Mouse (Mus musculus): Measurements from ENCODE around the gene B4galt5. TPM values are rescaled to one million over a fixed set of nuclear protein-coding genes. Genes with fewer than 3 reads are reported as not detected.

Gene B4galt5
- polyA plus RNA-seq, 1 experiment = 30.5 TPM

- H3K27ac ChIP-seq (ENCODE audit: insufficient read depth, low read length) = 0 out of 2 replicates have a peak overlapping the region, but pooled peaks have one; percentile 30
- peaks cover 5% of the 10 kb centered on the region for H3K4me1 ChIP-seq (ENCODE audit: control insufficient read depth, insufficient read depth, low read length)
- no peak overlapping the region for H3K9ac ChIP-seq (ENCODE audit: low read depth, poor library complexity, severe bottlenecking)
- no peaks in the 10 kb centered on the region for H3K27me3 ChIP-seq (ENCODE audit: control insufficient read depth, insufficient read depth, low read length, poor library complexity, severe bottlenecking)
- TF ChIP-seq POLR2A (IDR thresholded peaks at IDR 0.05; ENCODE audit: insufficient read depth, low read length) (no peak), EP300 (IDR thresholded peaks at IDR 0.05; ENCODE audit: insufficient read depth, low read depth, low read length) (no peak), CTCF (IDR thresholded peaks at IDR 0.05; ENCODE audit: low read depth, low read length) (no peak)
- H3K4me3 ChIP-seq (ENCODE audit: low read depth, low read length) = no peak overlapping the region
- no peaks in the 10 kb centered on the region for H3K9me3 ChIP-seq (replicated peaks; ENCODE audit: control insufficient read depth, insufficient read depth, low read length, poor library complexity, severe bottlenecking)
- no peaks in the 10 kb centered on the region for H3K36me3 ChIP-seq (ENCODE audit: control insufficient read depth, insufficient read depth, low read length, poor library complexity, severe bottlenecking)
Observed at GRCm38 (mm10) chr2:167343369-167344140, 5.4 kb downstream of the B4galt5 start.

- Histone ChIP-seq H3K4me1 (ENCODE audit: control insufficient read depth, insufficient read depth, low read length) (peaks cover 5% of the 10 kb centered on the region), H3K9me3 (replicated peaks; ENCODE audit: control insufficient read depth, insufficient read depth, low read length, poor library complexity, severe bottlenecking) (no peaks in the 10 kb centered on the region), H3K27ac (ENCODE audit: insufficient read depth, low read length) (0 out of 2 replicates have a peak overlapping the region, but pooled peaks have one; percentile 30), H3K9ac (ENCODE audit: low read depth, poor library complexity, severe bottlenecking) (no peak overlapping the region), H3K27me3 (ENCODE audit: control insufficient read depth, insufficient read depth, low read length, poor library complexity, severe bottlenecking) (no peaks in the 10 kb centered on the region), H3K4me3 (ENCODE audit: low read depth, low read length) (no peak overlapping the region), H3K36me3 (ENCODE audit: control insufficient read depth, insufficient read depth, low read length, poor library complexity, severe bottlenecking) (no peaks in the 10 kb centered on the region)
- no peak for TF ChIP-seq EP300 (IDR thresholded peaks at IDR 0.05; ENCODE audit: insufficient read depth, low read depth, low read length)
- TF ChIP-seq CTCF (IDR thresholded peaks at IDR 0.05; ENCODE audit: low read depth, low read length) = no peak
- no peak for TF ChIP-seq POLR2A (IDR thresholded peaks at IDR 0.05; ENCODE audit: insufficient read depth, low read length)
Observed at GRCm38 (mm10) chr2:167342876-167343275, 6.1 kb downstream of the B4galt5 start.

GRCm38 (mm10) chr2:167337580-167337979, 11.4 kb downstream of the B4galt5 start:
- TF ChIP-seq CTCF (IDR thresholded peaks at IDR 0.05; ENCODE audit: low read depth, low read length) = no peak
- no peak for TF ChIP-seq EP300 (IDR thresholded peaks at IDR 0.05; ENCODE audit: insufficient read depth, low read depth, low read length)
- Histone ChIP-seq H3K9me3 (replicated peaks; ENCODE audit: control insufficient read depth, insufficient read depth, low read length, poor library complexity, severe bottlenecking) (no peaks in the 10 kb centered on the region), H3K27me3 (ENCODE audit: control insufficient read depth, insufficient read depth, low read length, poor library complexity, severe bottlenecking) (no peaks in the 10 kb centered on the region), H3K27ac (ENCODE audit: insufficient read depth, low read length) (no peak overlapping the region), H3K36me3 (ENCODE audit: control insufficient read depth, insufficient read depth, low read length, poor library complexity, severe bottlenecking) (no peaks in the 10 kb centered on the region), H3K4me3 (ENCODE audit: low read depth, low read length) (no peak overlapping the region), H3K4me1 (ENCODE audit: control insufficient read depth, insufficient read depth, low read length) (no peaks in the 10 kb centered on the region), H3K9ac (ENCODE audit: low read depth, poor library complexity, severe bottlenecking) (no peak overlapping the region)

GRCm38 (mm10) chr2:167337214-167337512, 11.8 kb downstream of the B4galt5 start:
- no peaks in the 10 kb centered on the region for H3K36me3 ChIP-seq (ENCODE audit: control insufficient read depth, insufficient read depth, low read length, poor library complexity, severe bottlenecking)
- no peak overlapping the region for H3K4me3 ChIP-seq (ENCODE audit: low read depth, low read length)
- no peaks in the 10 kb centered on the region for H3K27me3 ChIP-seq (ENCODE audit: control insufficient read depth, insufficient read depth, low read length, poor library complexity, severe bottlenecking)
- H3K9me3 ChIP-seq (replicated peaks; ENCODE audit: control insufficient read depth, insufficient read depth, low read length, poor library complexity, severe bottlenecking) = no peaks in the 10 kb centered on the region
- no peak overlapping the region for H3K9ac ChIP-seq (ENCODE audit: low read depth, poor library complexity, severe bottlenecking)
- H3K27ac ChIP-seq (ENCODE audit: insufficient read depth, low read length) = no peak overlapping the region
- no peaks in the 10 kb centered on the region for H3K4me1 ChIP-seq (ENCODE audit: control insufficient read depth, insufficient read depth, low read length)
- TF ChIP-seq POLR2A (IDR thresholded peaks at IDR 0.05; ENCODE audit: insufficient read depth, low read length) (no peak), EP300 (IDR thresholded peaks at IDR 0.05; ENCODE audit: insufficient read depth, low read depth, low read length) (no peak), CTCF (IDR thresholded peaks at IDR 0.05; ENCODE audit: low read depth, low read length) (no peak)

- Histone ChIP-seq H3K36me3 (ENCODE audit: control insufficient read depth, insufficient read depth, low read length, poor library complexity, severe bottlenecking) (no peaks in the 10 kb centered on the region), H3K9me3 (replicated peaks; ENCODE audit: control insufficient read depth, insufficient read depth, low read length, poor library complexity, severe bottlenecking) (no peaks in the 10 kb centered on the region), H3K27ac (ENCODE audit: insufficient read depth, low read length) (no peak overlapping the region), H3K4me1 (ENCODE audit: control insufficient read depth, insufficient read depth, low read length) (no peaks in the 10 kb centered on the region), H3K9ac (ENCODE audit: low read depth, poor library complexity, severe bottlenecking) (no peak overlapping the region), H3K27me3 (ENCODE audit: control insufficient read depth, insufficient read depth, low read length, poor library complexity, severe bottlenecking) (no peaks in the 10 kb centered on the region), H3K4me3 (ENCODE audit: low read depth, low read length) (no peak overlapping the region)
- TF ChIP-seq CTCF (IDR thresholded peaks at IDR 0.05; ENCODE audit: low read depth, low read length) = no peak
- TF ChIP-seq EP300 (IDR thresholded peaks at IDR 0.05; ENCODE audit: insufficient read depth, low read depth, low read length) = no peak
- TF ChIP-seq POLR2A (IDR thresholded peaks at IDR 0.05; ENCODE audit: insufficient read depth, low read length) = no peak
Observed at GRCm38 (mm10) chr2:167336384-167337213, 12.4 kb downstream of the B4galt5 start.

- Histone ChIP-seq H3K4me3 (ENCODE audit: low read depth, low read length) (no peak overlapping the region), H3K9me3 (replicated peaks; ENCODE audit: control insufficient read depth, insufficient read depth, low read length, poor library complexity, severe bottlenecking) (no peaks in the 10 kb centered on the region), H3K4me1 (ENCODE audit: control insufficient read depth, insufficient read depth, low read length) (no peaks in the 10 kb centered on the region), H3K27me3 (ENCODE audit: control insufficient read depth, insufficient read depth, low read length, poor library complexity, severe bottlenecking) (no peaks in the 10 kb centered on the region), H3K9ac (ENCODE audit: low read depth, poor library complexity, severe bottlenecking) (no peak overlapping the region), H3K27ac (ENCODE audit: insufficient read depth, low read length) (no peak overlapping the region), H3K36me3 (ENCODE audit: control insufficient read depth, insufficient read depth, low read length, poor library complexity, severe bottlenecking) (no peaks in the 10 kb centered on the region)
- TF ChIP-seq POLR2A (IDR thresholded peaks at IDR 0.05; ENCODE audit: insufficient read depth, low read length) = no peak
- TF ChIP-seq CTCF (IDR thresholded peaks at IDR 0.05; ENCODE audit: low read depth, low read length) = no peak
- TF ChIP-seq EP300 (IDR thresholded peaks at IDR 0.05; ENCODE audit: insufficient read depth, low read depth, low read length) = no peak
Observed at GRCm38 (mm10) chr2:167335066-167335465, 13.9 kb downstream of the B4galt5 start.

All from ES-Bruce4 (cell line).